Mouse (Mus musculus) heart, embryonic 11.5 days (tissue): ENCODE results near the gene 2300002M23Rik. TPM values are rescaled to one million over a fixed set of nuclear protein-coding genes. Genes with fewer than 3 reads are reported as not detected.
A peak's percentile ranks its signal among the peaks of the same experiment; 100 is the strongest.

Source experiments
- ATAC-seq: fragments of 200-750 bp; cut with Nextera tagmentation; replicated peaks from 2 replicates; pipeline ENCODE4 v1.8.0; 2017; ENCODE audit warnings: moderate library complexity; ENCODE audit not compliant: insufficient number of reproducible peaks, low FRiP score, low TSS enrichment
- H3K27ac ChIP-seq: fragments of 300-500 bp; sonication (generic); 2 replicates; pipeline ENCODE4 v1.5.1; 2014; ENCODE audit warnings: mild to moderate bottlenecking, low read depth, low read length
- H3K27me3 ChIP-seq: fragments of 300-500 bp; sonication (generic); 2 replicates; pipeline ENCODE4 v1.6.1; 2014; ENCODE audit warnings: mild to moderate bottlenecking, low read length, mixed read lengths; ENCODE audit not compliant: control insufficient read depth, insufficient read depth
- H3K36me3 ChIP-seq: fragments of 300-500 bp; sonication (generic); 2 replicates; pipeline ENCODE4 v1.6.1; 2014; ENCODE audit warnings: mild to moderate bottlenecking, low read length, moderate library complexity, mixed read lengths; ENCODE audit not compliant: control insufficient read depth, insufficient read depth
- H3K4me1 ChIP-seq: fragments of 300-500 bp; sonication (generic); 2 replicates; pipeline ENCODE4 v1.6.1; 2014; ENCODE audit warnings: low read length; ENCODE audit not compliant: control insufficient read depth, insufficient read depth
- H3K4me2 ChIP-seq: fragments of 300-500 bp; sonication (generic); 2 replicates; pipeline ENCODE4 v1.6.1; 2014; ENCODE audit warnings: mild to moderate bottlenecking, moderate library complexity
- H3K4me3 ChIP-seq: fragments of 300-500 bp; sonication (generic); 2 replicates; pipeline ENCODE4 v1.5.1; 2014; ENCODE audit warnings: low read depth, low read length
- H3K9ac ChIP-seq: fragments of 300-500 bp; sonication (generic); 2 replicates; pipeline ENCODE4 v1.6.1; 2014; ENCODE audit warnings: mild to moderate bottlenecking, low read depth, low read length, moderate library complexity
- H3K9me3 ChIP-seq: fragments of 300-500 bp; sonication (generic); replicated peaks from 2 replicates; pipeline ENCODE4 v1.6.1; 2016; ENCODE audit warnings: low read length; ENCODE audit not compliant: control insufficient read depth
- WGBS: fragments of 180-500 bp; shearing (Covaris S2); extraction: QIAGEN DNeasy Blood & Tissue Kit; methylation state at CpG from one replicate; pipeline ENCODE4 v1.1.7; 2014; ENCODE audit not compliant: insufficient replicate concordance; 5-methylcytosine and 5-hydroxymethylcytosine counted together
- polyA plus RNA-seq: library from polyadenylated mRNA; unstranded; fragments of >200 nt; fragmentation: Nextera tagmentation; extraction: Ambion mirVana; gene quantifications from 2 replicates; pipeline ENCODE4 v1.2.1, GENCODE M21; 2014

The 2300002M23Rik gene
- polyA plus RNA-seq, 1 experiment from 2014 or later, result not detected

DNA sequence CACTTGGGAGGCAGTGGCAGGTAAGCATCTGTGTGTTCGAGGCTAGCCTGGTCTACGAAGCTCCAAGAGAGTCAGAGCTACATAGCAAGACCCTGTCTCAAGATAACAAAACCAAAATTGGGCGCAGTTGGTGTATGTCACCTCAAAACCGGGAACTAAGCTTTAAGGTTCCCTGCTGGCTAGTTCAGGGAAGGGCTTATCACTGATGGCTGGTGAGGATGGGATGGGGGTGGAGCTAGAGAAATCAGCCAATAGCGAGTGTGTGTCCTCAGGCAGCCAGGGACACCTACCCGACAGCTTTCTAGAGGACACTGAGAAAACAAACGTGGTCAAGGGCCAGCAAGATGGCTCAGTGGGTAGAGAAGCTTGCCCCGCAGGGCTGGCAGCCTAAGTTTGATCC, 9.0 kb upstream of the 2300002M23Rik start:
- WGBS, result 42% methylated on average over 8 of the region's 8 CpGs
- no peak for ATAC-seq

DNA sequence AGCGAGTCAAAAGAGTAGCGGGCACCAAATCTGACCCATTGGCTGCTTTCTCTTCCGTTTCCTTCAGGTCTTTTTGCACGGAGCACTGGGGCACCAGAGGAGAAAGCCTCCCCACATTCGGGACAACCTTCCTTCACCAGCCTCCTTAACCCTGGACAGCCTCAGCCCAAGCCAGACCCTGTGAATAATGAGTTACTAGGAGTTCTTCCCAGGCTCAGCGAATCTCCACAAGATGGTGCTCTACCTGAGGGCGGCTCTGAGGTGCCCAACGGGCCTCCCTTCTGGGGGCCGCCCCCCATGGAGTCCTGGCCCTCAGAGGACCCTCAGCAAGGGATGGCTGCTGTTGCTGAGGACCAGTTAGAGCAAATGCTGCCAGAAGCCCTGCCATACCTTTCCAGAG, 517 bp downstream of the 2300002M23Rik start:
- Histone ChIP-seq H3K27ac (no peak overlapping the region), H3K9me3 (no peaks in the 10 kb centered on the region), H3K4me3 (no peak overlapping the region), H3K4me1 (0 out of 2 replicates have a peak, but pooled peaks cover 2% of the 10 kb centered on the region), H3K9ac (no peak overlapping the region), H3K27me3 (peaks cover 24% of the 10 kb centered on the region), H3K4me2 (no peak overlapping the region), H3K36me3 (no peaks in the 10 kb centered on the region)
- ATAC-seq, result no peak
- 14% methylated on average over 9 of the region's 9 CpGs for WGBS

More for the DNA sequence above, 9.0 kb upstream of the 2300002M23Rik start:
- Histone ChIP-seq H3K4me2 (no peak overlapping the region), H3K9me3 (no peaks in the 10 kb centered on the region), H3K9ac (no peak overlapping the region), H3K4me1 (no peaks in the 10 kb centered on the region), H3K27me3 (no peaks in the 10 kb centered on the region), H3K36me3 (no peaks in the 10 kb centered on the region), H3K4me3 (no peak overlapping the region), H3K27ac (no peak overlapping the region)

DNA sequence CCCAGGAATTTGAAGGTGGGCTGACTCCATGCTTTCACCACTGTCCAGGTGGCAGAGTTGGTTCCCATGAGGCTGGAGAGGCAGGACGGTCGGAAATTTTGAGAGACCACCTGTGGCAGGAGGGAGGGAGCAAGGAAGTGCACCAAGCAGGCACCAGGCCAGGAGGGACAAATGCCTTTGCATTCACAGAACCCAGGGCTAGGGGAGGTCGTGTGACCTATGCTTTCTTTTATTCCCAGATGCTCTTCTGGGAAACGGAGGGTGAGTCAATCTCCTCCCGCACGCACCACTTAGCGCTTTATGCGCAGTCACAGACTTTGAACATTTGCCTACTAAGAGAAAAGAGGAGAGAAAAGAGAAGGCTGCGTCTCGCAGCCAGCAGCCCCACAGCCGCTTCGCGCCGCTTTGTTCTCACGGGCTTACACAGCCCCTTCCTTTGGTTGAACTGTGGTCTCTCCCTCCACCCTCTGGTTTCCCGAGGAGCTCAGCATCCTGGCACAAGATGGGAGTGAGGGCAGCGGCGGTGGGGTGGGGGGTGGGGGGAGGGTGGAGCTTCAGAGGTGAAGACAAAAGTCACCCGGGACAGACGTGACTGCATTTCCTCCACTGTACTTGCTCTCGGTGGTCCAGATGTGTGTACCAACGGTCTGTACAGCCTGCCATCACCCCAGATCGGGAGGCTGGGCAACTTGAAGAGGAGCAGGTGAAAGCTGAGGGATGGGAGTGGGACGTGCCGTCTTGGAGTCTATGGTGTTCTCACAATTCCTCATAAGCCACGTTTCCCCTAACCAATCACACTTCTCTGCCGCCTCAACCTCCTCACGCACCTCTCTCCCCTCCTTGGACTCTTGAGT, 2.1 kb downstream of the 2300002M23Rik start:
- peak overlapping the region; percentile 54 for H3K9ac ChIP-seq
- 0 out of 2 replicates have a peak, but pooled peaks have one; percentile 26 for ATAC-seq
- H3K9me3 ChIP-seq, result no peaks in the 10 kb centered on the region
- WGBS, result 3% methylated on average over 28 of the region's 28 CpGs
- peaks cover 26% of the 10 kb centered on the region for H3K27me3 ChIP-seq
- no peak overlapping the region for H3K27ac ChIP-seq
- H3K4me1 ChIP-seq, result 0 out of 2 replicates have a peak, but pooled peaks cover 2% of the 10 kb centered on the region
- peak overlapping the region; percentile 30 for H3K4me3 ChIP-seq
- no peaks in the 10 kb centered on the region for H3K36me3 ChIP-seq
- peak overlapping the region; percentile 63 for H3K4me2 ChIP-seq

DNA sequence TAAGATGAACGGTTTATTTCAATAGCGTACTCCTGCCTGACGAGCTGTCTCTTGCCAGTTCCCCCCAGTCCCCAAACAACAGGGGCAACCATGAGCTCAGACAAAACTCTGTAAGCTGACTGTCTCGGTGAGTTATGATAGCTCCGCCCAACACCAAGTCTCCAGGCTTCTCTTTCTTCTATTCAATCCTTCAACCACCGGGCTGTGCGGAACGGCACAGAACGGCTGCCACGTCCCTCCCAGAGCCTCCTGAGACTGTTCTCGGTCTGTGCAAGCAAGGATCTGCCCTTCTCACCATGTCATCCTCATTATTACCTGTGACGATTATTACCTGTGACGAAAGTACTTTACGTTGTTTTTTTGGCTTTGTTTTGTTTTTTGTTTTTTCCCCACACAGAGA, 3.6 kb downstream of the 2300002M23Rik start:
- peaks cover 37% of the 10 kb centered on the region for H3K27me3 ChIP-seq
- 82% methylated on average over 14 of the region's 14 CpGs for WGBS

DNA sequence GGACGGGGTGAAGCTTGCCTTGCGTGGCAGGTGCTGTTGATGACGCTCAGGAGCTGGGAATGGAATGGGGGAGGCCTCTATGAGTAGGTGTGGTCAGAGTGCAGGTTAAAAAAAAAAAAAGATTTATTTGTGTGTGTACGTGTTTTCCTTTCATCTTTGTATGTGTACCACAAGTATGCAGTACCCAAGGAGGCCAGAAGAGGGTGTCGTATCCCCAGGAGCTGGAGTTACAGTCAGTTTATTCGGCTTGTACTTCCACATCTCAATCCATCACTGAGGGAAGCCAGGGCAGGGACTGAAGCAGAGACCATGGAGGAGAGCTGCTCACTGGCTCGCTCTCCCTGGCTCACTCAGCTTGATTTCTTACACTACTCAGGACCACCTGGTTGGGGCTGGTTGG, 4.2 kb downstream of the 2300002M23Rik start:
- Histone ChIP-seq H3K27me3 (peaks cover 41% of the 10 kb centered on the region), H3K36me3 (no peaks in the 10 kb centered on the region), H3K4me1 (0 out of 2 replicates have a peak, but pooled peaks cover 2% of the 10 kb centered on the region), H3K4me3 (no peak overlapping the region), H3K9ac (no peak overlapping the region), H3K9me3 (no peaks in the 10 kb centered on the region), H3K27ac (no peak overlapping the region), H3K4me2 (no peak overlapping the region)
- ATAC-seq, result no peak
- 89% methylated on average over 7 of the region's 7 CpGs for WGBS

More for the DNA sequence above, 3.6 kb downstream of the 2300002M23Rik start:
- Histone ChIP-seq H3K9ac (no peak overlapping the region), H3K4me1 (0 out of 2 replicates have a peak, but pooled peaks cover 2% of the 10 kb centered on the region), H3K36me3 (no peaks in the 10 kb centered on the region), H3K4me3 (no peak overlapping the region), H3K9me3 (no peaks in the 10 kb centered on the region), H3K4me2 (no peak overlapping the region), H3K27ac (no peak overlapping the region)
- no peak for ATAC-seq

DNA sequence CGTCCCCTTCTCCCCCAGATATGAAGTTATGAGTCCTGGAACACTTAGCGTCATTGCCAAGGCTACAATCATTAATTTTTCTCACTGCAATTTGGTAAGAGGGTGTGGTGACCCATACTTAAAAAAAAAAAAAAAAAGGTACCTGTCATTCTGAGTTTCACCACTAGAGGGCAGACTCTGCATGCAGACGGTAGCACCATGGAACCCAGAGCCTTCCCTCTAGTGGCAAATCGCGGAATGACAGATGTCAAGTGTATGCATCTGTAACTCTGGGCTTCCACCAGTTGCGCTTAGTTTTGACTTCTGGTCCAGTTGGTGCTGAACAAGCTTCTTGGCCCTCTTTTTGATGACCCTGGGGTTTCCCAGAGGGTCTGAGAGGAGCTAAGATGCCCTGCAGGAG, 11.0 kb downstream of the 2300002M23Rik start:
- WGBS, result 20% methylated on average over 6 of the region's 6 CpGs

DNA sequence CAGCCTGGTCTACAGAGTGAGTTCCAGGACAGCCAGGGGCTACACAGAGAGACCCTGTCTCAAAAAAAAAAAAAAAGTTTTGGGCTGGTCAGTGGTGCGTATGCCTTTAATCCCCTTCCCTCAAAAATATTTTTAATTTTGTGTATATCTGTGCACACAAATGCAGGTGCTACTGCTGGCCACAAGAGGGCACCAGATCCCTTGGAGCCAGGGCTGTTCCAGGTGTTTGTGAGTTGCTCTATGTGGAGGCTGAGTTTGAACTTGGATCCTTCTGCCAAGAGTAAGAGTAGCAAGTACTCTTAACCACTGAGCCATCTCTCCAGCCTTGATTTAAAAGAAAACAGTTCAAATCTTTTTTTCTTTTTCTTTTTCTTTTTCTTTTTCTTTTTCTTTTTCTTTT, 15.7 kb downstream of the 2300002M23Rik start:
- ATAC-seq, result no peak
- H3K4me3 ChIP-seq, result no peak overlapping the region
- no peak overlapping the region for H3K4me2 ChIP-seq
- no peaks in the 10 kb centered on the region for H3K27me3 ChIP-seq
- H3K9ac ChIP-seq, result no peak overlapping the region
- H3K36me3 ChIP-seq, result no peaks in the 10 kb centered on the region
- WGBS, result 79% methylated on average over 1 of the region's 1 CpGs
- H3K27ac ChIP-seq, result no peak overlapping the region
- H3K9me3 ChIP-seq, result 0 out of 2 replicates have a peak, but pooled peaks cover 3% of the 10 kb centered on the region
- H3K4me1 ChIP-seq, result 0 out of 2 replicates have a peak, but pooled peaks cover 3% of the 10 kb centered on the region

More for the DNA sequence above, 11.0 kb downstream of the 2300002M23Rik start:
- no peaks in the 10 kb centered on the region for H3K9me3 ChIP-seq
- no peak overlapping the region for H3K4me3 ChIP-seq
- H3K4me1 ChIP-seq, result no peaks in the 10 kb centered on the region
- peaks cover 19% of the 10 kb centered on the region for H3K27me3 ChIP-seq
- H3K4me2 ChIP-seq, result no peak overlapping the region
- no peak overlapping the region for H3K9ac ChIP-seq
- no peak for ATAC-seq
- no peaks in the 10 kb centered on the region for H3K36me3 ChIP-seq
- H3K27ac ChIP-seq, result no peak overlapping the region

DNA sequence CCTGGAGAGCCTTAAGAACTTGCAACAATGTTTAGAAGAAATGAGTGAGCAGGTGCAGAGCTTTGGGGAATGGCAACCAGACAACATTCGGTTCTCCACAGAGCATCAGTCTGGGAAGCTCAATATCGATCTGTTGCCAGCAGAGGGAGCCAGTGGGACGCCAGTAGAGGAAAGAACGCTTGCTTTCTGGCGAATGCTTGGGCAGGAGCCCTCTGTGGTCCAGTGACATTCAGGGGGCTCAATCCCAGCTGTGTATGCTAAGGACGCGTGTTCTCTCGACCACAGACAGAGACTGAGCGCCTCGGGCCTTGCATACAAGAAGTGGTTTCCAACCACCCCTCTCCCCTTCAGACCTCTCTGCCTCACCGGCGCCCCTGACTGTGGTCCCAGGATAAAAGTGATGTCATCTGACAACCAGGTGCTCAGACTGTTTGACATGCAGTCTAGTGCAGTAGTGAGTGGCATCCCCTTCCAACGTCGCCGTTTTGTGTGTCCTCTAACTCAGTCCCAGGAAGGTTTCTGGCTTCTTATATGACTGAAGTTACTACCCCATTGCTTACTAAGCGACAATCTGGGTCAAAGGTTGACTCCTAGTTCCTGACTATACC, 17.2 kb downstream of the 2300002M23Rik start:
- ATAC-seq, result no peak
- Histone ChIP-seq H3K9ac (no peak overlapping the region), H3K9me3 (0 out of 2 replicates have a peak, but pooled peaks cover 3% of the 10 kb centered on the region), H3K4me3 (no peak overlapping the region), H3K4me1 (0 out of 2 replicates have a peak, but pooled peaks cover 3% of the 10 kb centered on the region), H3K27me3 (no peaks in the 10 kb centered on the region), H3K4me2 (peak overlapping the region; percentile 42), H3K36me3 (no peaks in the 10 kb centered on the region), H3K27ac (no peak overlapping the region)
- WGBS, result 16% methylated on average over 16 of the region's 16 CpGs
